Mouse (Mus musculus) fibroblast of lung, adult 2 months (primary cell): ENCODE data around the gene Sh2d4b.

Experiments
- DNase-seq: peaks from one replicate; pipeline ENCODE4 v3.0.0-alpha.2; 2011; ENCODE audit warnings: low read depth

Sh2d4b gene

DNA sequence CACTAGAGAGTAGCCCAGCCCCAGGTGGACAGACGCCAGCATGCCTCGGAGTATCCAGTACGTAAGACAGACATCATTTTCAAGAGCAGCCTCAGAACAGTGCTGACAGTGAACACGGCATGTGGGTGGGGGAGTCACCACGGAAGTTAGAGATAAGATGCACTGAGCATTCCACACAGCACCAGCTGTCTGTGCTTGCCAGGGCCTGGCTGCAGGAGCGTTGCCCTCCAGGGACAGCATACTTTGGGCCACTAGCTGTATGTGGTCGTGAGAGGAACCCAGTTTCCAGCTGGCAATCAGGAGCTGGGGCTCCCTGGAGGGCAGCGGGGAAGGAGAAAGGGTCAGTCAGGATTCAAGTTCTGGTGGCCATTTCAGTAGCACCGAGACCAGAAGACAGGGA, 13.7 kb upstream of the Sh2d4b start:
- DNase-seq: no peak

DNA sequence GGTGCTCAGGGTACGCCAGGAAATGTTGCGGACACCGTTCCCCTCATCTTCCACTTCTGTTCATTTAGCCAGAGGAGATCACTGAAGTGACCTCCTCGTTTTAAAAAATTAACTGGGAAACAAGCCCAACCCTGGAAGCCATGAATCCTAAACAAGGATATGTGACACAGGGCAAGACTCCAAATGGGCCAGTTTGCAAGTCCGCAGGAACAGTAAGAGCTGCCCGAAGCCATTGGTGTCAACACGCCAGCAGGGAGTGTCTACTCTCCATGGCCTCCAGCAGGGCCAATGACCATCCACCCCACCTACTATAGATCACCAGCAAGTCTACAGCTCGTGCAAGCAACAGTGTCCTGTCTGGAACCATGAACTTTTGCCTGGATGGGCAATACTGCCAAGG, 12.7 kb upstream of the Sh2d4b start:
- DNase-seq: no peak

DNA sequence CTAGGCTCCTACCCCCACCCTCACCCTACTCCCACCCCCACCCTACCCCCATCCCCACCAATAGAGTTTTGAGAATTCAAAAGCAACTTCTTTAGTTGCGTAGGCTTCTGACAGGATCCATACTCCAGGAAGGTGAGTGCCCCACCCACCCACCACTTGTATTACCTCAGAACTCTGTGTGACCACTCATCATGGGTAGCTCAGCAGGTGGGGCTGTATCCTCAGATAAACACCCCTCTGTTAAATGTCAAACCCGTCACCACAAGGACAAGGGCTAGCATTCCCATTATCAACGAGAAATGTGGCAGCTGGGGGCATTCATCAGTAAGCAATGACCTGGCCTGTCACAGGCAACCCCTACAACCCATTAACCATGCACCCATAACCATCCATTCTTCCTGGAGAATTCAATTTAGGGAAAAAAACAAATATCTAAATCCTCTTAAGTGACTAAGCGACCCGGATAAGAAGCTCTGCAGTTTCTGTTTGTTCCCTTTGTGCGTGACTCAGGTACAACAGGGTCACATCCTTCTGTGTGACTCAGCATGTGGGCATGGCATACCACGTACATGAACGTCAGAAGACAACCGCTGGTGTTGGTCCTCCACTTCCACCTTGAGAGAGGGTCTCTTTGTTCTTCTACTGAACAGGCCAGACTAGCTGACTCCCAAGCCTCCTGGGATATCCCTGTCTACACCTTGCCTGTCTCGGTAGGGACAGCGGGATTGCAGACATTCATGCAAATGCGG, 9.4 kb upstream of the Sh2d4b start:
- DNase-seq: no peak

DNA sequence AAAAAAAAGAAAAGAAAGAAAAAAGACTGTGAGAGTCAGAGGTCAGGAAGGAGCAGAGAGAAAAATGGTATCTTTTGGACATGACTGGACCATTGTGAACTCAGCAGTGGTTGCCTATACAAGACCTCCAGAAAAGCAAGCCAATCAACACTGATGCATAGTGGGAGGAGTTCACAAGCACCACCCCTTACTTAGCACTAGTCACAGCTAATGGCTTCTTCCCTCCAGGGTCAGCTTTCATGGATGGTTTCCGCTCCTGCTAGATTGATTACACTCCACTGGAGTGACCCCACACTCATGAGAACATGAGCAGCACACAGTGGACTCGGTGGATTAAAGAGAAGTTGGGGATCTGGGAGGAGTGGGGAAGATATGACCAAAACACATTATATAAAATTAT, 7.2 kb upstream of the Sh2d4b start:
- DNase-seq: no peak

DNA sequence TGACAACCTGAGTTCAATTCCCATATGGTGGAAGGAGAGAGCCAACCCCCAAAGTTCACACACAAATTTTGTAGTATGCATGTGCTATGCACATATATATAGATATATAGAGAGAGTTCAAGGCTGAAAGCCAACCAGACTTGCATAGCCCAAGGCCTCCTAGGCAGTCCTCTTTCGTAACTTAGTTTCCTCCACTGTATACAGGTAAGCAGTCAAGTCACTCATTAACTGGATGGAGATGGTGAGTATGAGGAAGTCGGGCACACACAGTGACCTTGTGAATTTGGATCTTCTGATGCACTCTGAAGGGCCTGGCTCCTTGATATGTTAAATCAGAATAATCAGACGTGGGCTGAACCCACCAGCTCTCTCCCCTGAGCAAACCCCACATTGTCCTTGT, 4.8 kb upstream of the Sh2d4b start:
- no peak for DNase-seq

DNA sequence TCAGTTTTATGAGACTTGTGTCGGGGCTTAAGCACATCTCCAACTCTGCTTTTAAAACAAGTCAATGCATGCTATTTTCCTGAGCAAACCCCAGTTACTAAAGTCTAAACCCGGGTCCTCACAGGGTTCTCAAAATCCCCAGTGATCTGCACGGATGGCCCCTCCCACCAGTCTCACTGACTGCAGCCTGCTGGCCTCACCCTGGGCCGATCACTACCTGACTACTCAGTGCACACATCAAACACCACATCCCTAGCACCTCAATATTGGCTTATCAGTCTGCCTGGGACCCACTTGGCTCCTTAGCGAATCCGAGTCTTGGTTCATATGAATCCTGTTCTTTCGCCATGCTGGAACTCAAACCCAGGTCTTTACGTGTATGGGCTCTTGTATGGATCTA, 2.6 kb upstream of the Sh2d4b start:
- no peak for DNase-seq

DNA sequence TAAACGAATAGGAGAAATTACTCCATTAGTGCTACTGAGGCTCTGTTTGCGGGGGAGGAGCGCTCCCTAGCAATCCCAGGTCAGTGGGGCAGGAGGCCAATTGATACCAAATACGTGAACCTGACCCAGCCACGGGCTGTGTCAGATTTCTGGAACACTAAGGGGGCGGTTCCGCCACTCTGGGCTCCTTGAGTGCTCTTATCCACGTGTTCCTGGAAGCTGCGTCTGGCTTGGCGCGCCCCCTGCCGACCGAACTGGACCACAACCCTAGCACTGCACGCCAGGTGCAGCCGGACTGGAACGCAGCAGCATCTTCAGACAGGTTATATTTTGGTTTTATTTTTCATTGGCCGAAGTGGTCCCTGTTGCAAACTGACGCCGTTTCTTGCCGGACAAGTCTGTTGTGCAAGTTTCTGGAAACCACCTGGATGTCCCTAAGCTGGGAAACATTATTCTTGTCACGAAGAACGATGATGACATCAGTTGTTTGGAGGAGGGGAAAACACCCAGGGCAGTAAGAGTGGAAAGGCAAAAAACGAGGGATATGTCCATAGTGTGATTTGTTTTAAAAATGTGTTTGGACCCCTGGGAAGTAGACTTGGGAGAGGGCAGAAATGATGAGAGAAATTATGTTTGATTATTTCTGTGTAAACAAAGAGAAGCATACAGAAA, 1.6 kb upstream of the Sh2d4b start:
- DNase-seq: no peak

DNA sequence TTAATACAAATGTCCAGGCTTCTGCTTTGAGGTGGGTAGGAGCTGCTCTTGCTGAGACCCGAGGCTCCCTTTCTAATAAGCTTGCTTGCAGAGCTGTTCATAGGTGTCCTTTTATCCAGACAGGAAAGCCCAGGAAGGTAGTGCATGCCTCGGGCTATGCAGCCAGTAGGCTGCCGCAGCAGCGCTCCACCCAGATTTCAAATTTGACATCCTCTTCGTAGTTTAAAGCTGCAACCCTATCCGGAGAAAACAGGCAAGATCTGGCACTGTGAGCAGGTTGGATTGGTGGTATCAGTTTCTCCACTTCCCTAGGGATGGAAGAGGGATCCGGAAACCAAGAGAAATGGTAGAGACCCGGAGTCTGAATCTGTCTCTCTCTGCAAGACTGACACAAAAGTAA, 818 bp upstream of the Sh2d4b start:
- no peak for DNase-seq

DNA sequence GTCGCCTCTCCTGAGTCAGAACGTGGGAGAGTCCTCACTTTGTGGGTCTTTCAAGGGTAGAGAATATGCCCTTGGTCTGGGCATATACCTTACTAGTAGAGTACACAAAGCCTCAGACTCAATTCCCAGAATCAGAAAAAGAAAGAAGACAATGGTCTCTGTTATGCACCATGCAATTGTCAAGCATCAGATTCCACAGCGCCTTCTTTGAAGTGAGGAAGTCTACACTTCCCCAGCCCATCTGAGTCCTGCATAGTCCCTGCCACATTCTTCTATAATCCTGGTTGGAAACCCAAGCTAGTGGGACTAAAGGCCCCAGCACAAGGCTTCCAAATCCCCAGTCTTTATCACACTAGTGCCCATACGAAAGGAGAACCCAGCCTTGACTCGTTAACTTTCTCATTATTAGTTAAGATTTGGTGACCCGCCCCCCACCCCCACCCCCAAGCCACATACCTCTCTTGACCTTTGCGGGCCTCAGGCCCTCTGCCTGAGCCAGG, 690 bp downstream of the Sh2d4b start:
- DNase-seq: no peak

DNA sequence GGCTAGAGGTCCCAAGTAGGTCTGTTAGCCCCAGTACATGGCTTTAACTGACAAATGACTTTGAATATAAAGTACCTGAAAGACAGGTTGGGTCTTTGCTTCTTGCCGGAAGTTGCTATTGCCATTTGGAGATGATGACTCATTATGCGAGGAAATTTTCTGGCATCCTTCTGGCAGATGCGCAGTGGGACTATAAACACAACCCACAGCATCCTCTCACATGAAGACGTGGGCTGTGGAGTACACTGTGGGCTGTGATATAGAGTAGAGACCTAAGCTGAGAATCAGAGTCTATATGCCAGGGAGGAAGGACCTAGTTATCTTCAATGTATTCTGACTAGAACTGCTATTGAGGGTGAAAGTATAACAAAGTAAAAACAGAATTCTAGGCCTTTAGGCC, 1.6 kb downstream of the Sh2d4b start:
- DNase-seq: no peak

DNA sequence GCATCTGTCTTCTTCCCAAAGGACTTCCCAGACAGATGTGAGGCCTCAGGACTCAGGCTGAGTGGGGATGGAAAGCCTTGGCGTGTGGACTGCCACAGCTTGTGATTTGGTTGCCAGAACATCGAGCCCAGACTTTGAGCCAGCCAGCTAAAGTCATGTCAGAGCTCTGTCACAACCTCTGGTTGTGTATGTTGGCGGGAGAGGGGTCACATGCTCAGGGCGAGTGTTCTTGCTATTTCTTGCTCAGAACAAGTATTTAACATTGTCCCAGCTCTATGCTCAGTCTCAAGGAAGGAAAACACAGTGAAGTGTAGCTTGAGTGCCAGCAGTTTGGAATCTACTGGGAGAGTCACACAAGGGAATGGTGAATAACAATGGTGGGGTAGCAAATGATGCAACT, 3.4 kb downstream of the Sh2d4b start:
- DNase-seq: no peak

DNA sequence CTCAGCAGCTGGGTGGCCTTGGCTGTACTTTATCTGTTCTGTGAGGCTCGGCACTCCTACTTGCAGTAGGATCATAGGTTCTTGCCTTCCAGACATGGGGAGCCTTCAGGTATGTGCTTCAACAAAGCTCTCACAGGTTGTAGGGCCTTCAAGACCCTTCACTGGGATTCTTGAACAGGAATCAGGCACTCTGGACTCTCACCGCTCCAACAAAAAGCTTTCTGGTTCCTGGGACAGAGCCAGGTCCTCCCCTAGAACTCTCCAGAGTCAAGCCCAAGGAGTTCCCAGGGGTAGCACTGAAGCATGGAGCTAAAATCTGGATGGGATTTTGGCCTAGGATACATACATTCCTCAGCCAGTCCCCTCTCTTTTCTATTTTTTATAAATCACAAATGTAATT, 3.9 kb downstream of the Sh2d4b start:
- no peak for DNase-seq

DNA sequence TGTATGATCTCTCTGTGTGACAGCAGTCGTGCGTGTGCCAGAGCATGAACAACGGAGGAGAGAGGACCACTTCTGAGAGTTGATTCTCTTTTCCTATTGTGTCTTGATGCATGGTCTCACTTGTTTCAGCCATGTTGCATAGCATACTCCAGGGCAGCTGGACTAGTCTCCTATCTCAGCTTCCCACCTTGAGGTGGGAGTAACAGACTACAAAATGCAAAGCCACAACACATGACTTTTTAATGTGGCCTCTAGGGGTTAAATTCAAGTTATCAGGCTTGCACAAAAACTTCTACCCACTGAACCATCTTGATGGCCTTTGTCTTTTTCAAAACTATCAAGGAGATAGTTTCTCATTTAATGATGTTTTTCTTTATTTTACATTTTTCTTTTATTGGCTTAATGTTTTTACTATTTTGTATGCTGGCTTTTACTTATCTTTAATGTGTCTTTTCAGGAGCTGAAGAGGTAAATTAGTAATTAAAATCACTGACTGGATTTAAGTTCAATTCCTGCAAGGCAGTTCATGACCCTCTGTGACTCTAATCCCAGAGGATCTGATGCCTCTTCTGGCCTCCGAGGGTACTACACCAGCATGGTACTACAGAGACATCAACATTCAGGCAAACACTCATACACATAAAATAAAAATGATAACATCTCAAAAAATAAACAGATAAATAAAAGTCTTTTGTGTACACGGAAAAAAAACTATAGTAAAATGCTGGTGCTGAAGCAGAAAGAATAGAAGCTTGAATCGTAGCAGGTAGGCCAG, 6.5 kb downstream of the Sh2d4b start:
- no peak for DNase-seq

DNA sequence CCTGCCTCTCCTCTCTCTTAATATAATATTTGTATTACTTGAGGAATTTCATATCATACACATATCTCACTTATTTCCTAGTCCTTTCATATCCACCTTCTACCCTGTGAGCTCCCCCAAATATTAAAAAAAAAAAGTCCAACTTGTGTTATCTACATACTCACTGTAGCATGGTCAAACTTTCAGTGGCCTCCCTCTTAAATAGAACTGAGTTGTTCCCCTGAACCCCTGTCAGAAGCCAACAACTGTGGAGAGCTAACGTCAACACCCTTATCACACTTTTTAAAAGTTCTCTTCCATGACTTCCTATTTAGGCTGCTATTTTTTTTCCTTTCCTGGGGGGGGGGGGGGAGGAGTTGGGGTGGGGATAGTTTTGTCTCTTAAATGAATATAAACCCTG, 7.3 kb downstream of the Sh2d4b start:
- no peak for DNase-seq

DNA sequence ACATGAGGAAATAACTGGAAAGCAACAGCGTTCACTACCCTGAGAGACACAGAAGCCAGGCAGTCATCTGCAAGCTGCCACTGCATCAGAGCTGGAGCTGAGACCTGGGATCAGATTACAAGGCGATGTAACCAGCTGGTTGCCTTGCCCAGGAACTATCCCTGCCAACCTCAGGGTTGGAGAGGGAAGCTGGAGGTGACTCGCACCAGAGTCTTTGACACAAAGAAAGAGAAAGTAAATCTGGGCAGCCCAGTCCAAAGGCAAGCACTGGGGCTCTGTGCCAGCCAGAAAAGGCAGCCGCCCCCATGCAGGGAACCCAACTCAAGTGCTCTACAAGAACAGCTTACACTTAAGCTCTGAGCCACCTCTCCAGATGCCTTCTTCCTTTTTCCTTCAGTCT, 7.8 kb downstream of the Sh2d4b start:
- DNase-seq: no peak

DNA sequence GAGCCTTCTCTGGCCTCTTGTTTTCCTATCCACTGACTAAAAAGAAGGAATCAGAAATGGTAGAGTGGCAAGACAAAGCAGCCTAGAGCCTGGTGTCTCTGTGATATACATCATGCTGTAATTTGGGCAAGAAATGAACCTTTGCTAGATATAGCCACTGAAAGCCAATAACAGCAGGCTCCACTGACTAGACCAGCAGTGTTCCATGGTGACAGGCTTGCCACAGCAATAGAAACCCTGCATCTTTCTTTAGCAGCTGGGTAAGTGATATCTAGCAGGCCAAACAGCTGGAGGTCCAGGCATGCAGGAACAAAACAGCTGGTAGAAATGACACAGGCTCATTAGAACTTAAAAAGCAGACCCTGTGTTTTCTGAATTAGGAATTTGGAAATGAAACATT, 18.5 kb downstream of the Sh2d4b start:
- no peak for DNase-seq

DNA sequence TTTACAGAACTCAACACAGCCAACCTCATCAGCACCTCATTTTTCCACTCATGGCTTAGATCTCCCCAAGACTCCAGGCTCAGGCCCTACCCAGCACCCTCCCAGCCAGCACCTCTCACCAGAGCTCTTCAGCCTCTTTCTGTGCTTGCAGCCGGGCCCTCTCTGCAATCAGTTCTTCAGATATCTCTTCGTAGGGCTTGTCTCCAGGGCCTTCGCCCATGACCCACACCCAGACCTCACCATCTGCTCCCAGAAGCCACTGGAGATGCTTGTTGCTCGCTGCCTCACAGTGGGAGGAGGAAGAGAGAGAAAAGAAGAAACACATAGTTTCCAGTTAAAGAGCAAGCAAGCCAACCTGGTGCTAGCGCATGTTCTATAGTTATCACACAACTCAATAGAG, 19.1 kb downstream of the Sh2d4b start:
- no peak for DNase-seq

DNA sequence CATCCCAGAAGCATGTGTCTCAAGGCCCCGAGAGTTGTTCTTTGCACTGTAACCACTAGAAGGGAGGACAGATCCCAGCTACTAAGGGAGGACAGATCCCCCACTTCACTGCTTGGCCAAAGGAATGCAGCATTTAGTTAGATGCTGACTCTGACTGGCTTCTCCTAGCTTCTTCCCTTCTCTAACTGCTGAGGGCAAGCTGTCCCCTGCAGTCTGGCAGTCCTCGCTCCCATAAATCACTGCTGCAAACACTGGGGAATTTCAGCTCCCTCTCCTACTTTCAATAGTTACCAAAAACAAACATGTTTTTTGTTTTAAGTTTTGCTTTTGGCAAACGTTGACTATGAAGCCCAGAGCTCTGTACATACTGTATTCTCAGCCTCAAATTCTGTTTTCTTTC, 22.5 kb downstream of the Sh2d4b start:
- DNase-seq: no peak

DNA sequence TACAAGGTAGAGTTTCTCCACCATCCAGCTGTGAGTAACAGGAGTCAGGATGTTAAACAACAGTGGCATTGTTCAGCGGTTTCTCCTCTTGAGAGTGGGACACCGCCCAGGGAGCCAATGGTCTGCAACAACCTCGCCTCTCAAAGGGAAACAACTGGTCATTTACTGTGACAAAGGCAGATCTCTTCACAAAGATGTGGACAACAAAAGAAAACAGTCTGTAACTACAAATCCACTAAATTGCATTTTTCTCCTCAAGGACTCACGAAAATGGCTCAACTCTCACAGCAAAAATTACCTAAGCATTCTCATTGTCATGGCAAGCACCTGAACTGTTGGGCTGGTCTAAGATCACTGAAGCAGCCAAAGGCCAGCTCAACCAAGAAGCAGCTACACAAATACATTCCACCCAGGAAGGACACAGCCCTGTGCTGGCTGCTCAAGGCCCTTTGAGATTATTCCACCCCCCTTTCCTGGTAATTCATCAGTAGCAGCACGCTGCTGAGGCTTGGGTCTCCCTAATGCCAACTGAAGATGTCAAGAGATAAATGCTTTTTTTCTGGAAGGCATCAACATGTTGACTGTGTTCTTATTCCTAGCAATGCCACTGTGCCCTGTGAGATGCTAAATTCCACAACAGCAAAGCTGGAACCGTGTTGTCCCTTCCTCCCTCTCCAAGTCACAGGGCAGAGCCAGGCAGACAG, 28.1 kb downstream of the Sh2d4b start:
- DNase-seq: no peak

DNA sequence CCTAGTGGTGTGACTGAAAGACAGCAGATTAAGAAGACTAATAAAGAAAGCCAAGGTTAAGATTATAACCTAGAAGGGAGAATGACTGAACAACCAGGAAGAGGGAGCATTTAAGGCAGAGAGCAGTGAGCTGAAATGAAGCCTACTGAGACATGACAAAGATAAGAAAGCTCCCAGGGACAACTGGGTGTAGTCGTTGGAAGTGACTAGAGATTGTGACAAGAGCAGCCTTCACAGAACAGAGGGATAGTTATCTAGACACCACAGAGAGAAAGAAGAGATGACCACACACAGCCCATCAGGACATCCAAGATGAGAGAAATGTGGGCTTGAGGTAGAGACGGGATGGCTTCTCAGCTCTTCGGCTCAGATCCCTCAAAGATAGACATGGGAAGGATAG, 29.4 kb downstream of the Sh2d4b start:
- no peak for DNase-seq

DNA sequence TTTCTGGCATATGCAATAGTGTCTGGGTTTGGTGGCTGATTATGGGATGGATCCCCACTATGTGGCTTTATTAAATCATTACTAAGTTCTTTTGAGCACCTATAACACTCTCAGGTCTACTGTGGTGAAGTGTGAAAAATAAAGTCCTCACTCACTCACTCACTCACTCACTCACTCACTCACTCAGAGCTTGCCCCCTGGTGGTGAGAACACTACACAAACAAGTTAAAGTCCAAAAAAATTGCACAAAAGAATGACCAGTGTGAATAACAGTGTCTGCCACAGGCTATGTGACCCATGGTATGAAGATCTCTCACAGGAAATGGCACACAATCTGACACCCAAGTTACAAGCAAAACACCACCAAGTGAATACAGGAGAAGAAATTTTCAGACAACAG, 30.0 kb downstream of the Sh2d4b start:
- DNase-seq: no peak

DNA sequence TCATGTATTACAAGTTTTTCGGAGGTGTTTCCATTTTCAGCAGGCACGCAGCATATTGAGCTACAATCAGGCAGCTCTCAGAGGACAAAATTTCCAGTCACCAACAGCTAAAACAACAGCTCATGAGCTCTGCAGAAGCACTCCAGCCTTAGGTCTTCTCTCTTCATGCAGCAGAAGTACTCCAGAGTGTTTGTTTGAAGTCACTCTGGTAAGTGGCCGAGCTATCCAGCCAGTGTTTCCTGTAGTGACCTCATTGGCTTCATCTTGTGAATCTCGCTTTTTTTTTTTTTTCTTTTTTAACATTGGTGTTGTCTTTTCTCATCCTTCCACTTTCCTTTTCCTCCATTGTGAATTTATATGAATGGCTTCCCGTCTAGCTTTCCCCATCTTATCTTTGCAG, 40.1 kb downstream of the Sh2d4b start:
- no peak for DNase-seq

DNA sequence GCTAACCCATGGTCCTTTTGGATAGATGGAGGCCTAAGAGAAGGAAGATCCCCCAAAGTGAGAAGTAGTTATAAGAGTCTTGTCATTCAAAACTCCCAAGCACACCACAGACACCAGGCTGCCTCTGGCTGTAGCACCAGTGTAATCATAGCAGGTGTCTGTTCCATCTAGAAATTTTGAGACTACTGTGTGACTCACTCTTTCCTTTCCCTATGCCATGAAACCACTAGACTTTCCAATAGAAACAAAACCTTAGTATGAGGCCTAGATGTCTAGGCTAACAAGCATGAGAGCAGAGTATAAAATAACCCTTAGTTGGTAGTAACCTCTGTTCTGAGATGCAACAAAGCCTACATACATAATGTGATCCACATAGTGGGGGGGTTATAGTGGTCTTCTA, 55.7 kb downstream of the Sh2d4b start:
- DNase-seq: no peak
